25 mouse cellular contexts compared by ENCODE assay signal in genomic region chr2:55469141-55469540, GRCm38 (mm10). TPM values are rescaled to one million over a fixed set of nuclear protein-coding genes. Genes with fewer than 3 reads are reported as not detected.
DNase-seq lines count a peak whose midpoint lies in the region; ATAC-seq and TF ChIP-seq lines count a peak whose summit lies in the region.
"Had no signal": no experiment of that assay in that cellular context is flagged by ENCODE, and none has a peak within 500 bp of the region (broad histone marks: within the 10 kb centered on the region; RNA-seq: fewer than 3 reads in every experiment).

No protein-coding gene starts in this region.

- H3K36me3 ChIP-seq in forebrain, embryonic 13.5 days (ENCODE audit: poor library complexity, severe bottlenecking) = no peaks in the 10 kb centered on the region
- no peaks in the 10 kb centered on the region for H3K36me3 ChIP-seq in forebrain, embryonic 10.5 days (replicated peaks)
- H3K36me3 ChIP-seq in hindbrain, embryonic 14.5 days (replicated peaks; ENCODE audit: control insufficient read depth, insufficient read depth) = no peaks in the 10 kb centered on the region
- no peaks in the 10 kb centered on the region for H3K36me3 ChIP-seq in hindbrain, embryonic 13.5 days
- H3K36me3 ChIP-seq in lung, embryonic 14.5 days (ENCODE audit: insufficient read depth) = no peaks in the 10 kb centered on the region
- H3K36me3 ChIP-seq: hindbrain, embryonic 10.5 days; midbrain, embryonic 10.5 days had no signal

- no peak for TF ChIP-seq POLR2A in brain, embryonic 14.5 days (IDR thresholded peaks at IDR 0.05; ENCODE audit: borderline replicate concordance, extremely low read depth, insufficient read depth, insufficient read length, poor library complexity, severe bottlenecking)

- ATAC-seq in forebrain, embryonic 13.5 days = 0 out of 2 replicates have a peak, but pooled peaks have one; percentile 48
- no peak for ATAC-seq in hindbrain, embryonic 14.5 days (ENCODE audit: low FRiP score)
- no peak for ATAC-seq in hindbrain, embryonic 13.5 days (ENCODE audit: low FRiP score)
- ATAC-seq in lung, embryonic 14.5 days (ENCODE audit: insufficient read depth) = no peak
- ATAC-seq: intestine, postnatal 0 days had no signal

- no peaks in the 10 kb centered on the region for H3K27me3 ChIP-seq in forebrain, embryonic 13.5 days
- H3K27me3 ChIP-seq in forebrain, embryonic 10.5 days (ENCODE audit: poor library complexity, severe bottlenecking) = no peaks in the 10 kb centered on the region
- H3K27me3 ChIP-seq in hindbrain, embryonic 14.5 days (ENCODE audit: control insufficient read depth, insufficient read depth, low read length) = no peaks in the 10 kb centered on the region
- no peaks in the 10 kb centered on the region for H3K27me3 ChIP-seq in hindbrain, embryonic 13.5 days
- no peaks in the 10 kb centered on the region for H3K27me3 ChIP-seq in lung, embryonic 14.5 days (ENCODE audit: insufficient read depth, low read length)

- H3K4me1 ChIP-seq in forebrain, embryonic 13.5 days = no peaks in the 10 kb centered on the region
- H3K4me1 ChIP-seq in forebrain, embryonic 10.5 days = no peaks in the 10 kb centered on the region
- H3K4me1 ChIP-seq in hindbrain, embryonic 14.5 days (replicated peaks; ENCODE audit: control insufficient read depth, insufficient read depth, low read length) = no peaks in the 10 kb centered on the region
- no peaks in the 10 kb centered on the region for H3K4me1 ChIP-seq in hindbrain, embryonic 13.5 days (replicated peaks)
- no peaks in the 10 kb centered on the region for H3K4me1 ChIP-seq in lung, embryonic 14.5 days (ENCODE audit: insufficient read depth)
- H3K4me1 ChIP-seq: hindbrain, embryonic 10.5 days; midbrain, embryonic 10.5 days had no signal

- DNase-seq in forebrain, embryonic 10.5 days (ENCODE audit: extremely low spot score, low spot score) = no peak
- peak; percentile 26 for DNase-seq in hindbrain, embryonic 14.5 days (ENCODE audit: low spot score)
- DNase-seq in lung, embryonic 14.5 days = peak; percentile 1
- no peak for DNase-seq in lung, postnatal 14 days
- peak; percentile 81 for DNase-seq in brain, embryonic 14.5 days (ENCODE audit: low read depth)
- DNase-seq in testis, postnatal 10 days (ENCODE audit: low spot score) = no peak
- DNase-seq: adrenal gland, postnatal 14 days; cerebellum, adult 18-20 months; cerebellum, postnatal 10 days; gastrocnemius, postnatal 14 days; heart, postnatal 14 days; kidney, adult 9 months; kidney, postnatal 10 days; liver; lung, adult 2 months; right cerebral cortex, postnatal 4 days; thymus, adult 2 months; thymus, postnatal 36 days had no signal

- no peak overlapping the region for H3K9ac ChIP-seq in forebrain, embryonic 13.5 days
- no peak overlapping the region for H3K9ac ChIP-seq in hindbrain, embryonic 14.5 days
- H3K9ac ChIP-seq in hindbrain, embryonic 13.5 days = no peak overlapping the region
- no peak overlapping the region for H3K9ac ChIP-seq in lung, embryonic 14.5 days
- H3K9ac ChIP-seq: liver, embryonic 14.5 days had no signal

- no peaks in the 10 kb centered on the region for H3K9me3 ChIP-seq in forebrain, embryonic 13.5 days (replicated peaks)
- no peaks in the 10 kb centered on the region for H3K9me3 ChIP-seq in forebrain, embryonic 10.5 days
- no peaks in the 10 kb centered on the region for H3K9me3 ChIP-seq in hindbrain, embryonic 14.5 days (ENCODE audit: control insufficient read depth, low read length)
- H3K9me3 ChIP-seq in hindbrain, embryonic 13.5 days = no peaks in the 10 kb centered on the region
- no peaks in the 10 kb centered on the region for H3K9me3 ChIP-seq in lung, embryonic 14.5 days (ENCODE audit: low read depth, low read length)
- H3K9me3 ChIP-seq: hindbrain, embryonic 10.5 days; midbrain, embryonic 10.5 days had no signal

- TF ChIP-seq CTCF in lung, embryonic 14.5 days (IDR thresholded peaks at IDR 0.05; ENCODE audit: low read depth) = no peak
- no peak for TF ChIP-seq CTCF in brain, embryonic 14.5 days (IDR thresholded peaks at IDR 0.05; ENCODE audit: borderline replicate concordance, extremely low read depth, insufficient read depth, insufficient read length)

- 15% methylated on average over 2 of the region's 2 CpGs for whole genome bisulfite sequencing in forebrain, embryonic 13.5 days
- 61% methylated on average over 2 of the region's 2 CpGs for WGBS in forebrain, embryonic 10.5 days
- 49% methylated on average over 2 of the region's 2 CpGs for WGBS in hindbrain, embryonic 14.5 days
- 62% methylated on average over 2 of the region's 2 CpGs for WGBS in hindbrain, embryonic 13.5 days
- WGBS in lung, embryonic 14.5 days = 49% methylated on average over 2 of the region's 2 CpGs

- no peak overlapping the region for H3K27ac ChIP-seq in forebrain, embryonic 13.5 days
- H3K27ac ChIP-seq in forebrain, embryonic 10.5 days = no peak overlapping the region
- no peak overlapping the region for H3K27ac ChIP-seq in hindbrain, embryonic 14.5 days
- H3K27ac ChIP-seq in hindbrain, embryonic 13.5 days = no peak overlapping the region
- no peak overlapping the region for H3K27ac ChIP-seq in lung, embryonic 14.5 days (ENCODE audit: low read depth)
- H3K27ac ChIP-seq: hindbrain, embryonic 10.5 days; liver, embryonic 14.5 days; midbrain, embryonic 10.5 days; stomach, postnatal 0 days had no signal

- no peak overlapping the region for H3K4me2 ChIP-seq in forebrain, embryonic 13.5 days
- no peak overlapping the region for H3K4me2 ChIP-seq in hindbrain, embryonic 14.5 days (replicated peaks)
- no peak overlapping the region for H3K4me2 ChIP-seq in hindbrain, embryonic 13.5 days
- no peak overlapping the region for H3K4me2 ChIP-seq in lung, embryonic 14.5 days

- H3K4me3 ChIP-seq in forebrain, embryonic 13.5 days = no peak overlapping the region
- H3K4me3 ChIP-seq in forebrain, embryonic 10.5 days = no peak overlapping the region
- no peak overlapping the region for H3K4me3 ChIP-seq in hindbrain, embryonic 14.5 days (replicated peaks; ENCODE audit: low read length)
- H3K4me3 ChIP-seq in hindbrain, embryonic 13.5 days = no peak overlapping the region
- H3K4me3 ChIP-seq in lung, embryonic 14.5 days (ENCODE audit: low read depth, low read length) = no peak overlapping the region
- H3K4me3 ChIP-seq: hindbrain, embryonic 10.5 days; midbrain, embryonic 10.5 days had no signal

RNA-seq across cellular contexts. Expression of gene Kcnj3, which starts 33.4 kb away (rescaled TPM):
- polyA plus RNA-seq in forebrain, embryonic 13.5 days (2015; fragmentation: Nextera tagmentation; extraction: Ambion mirVana) = 2.2 and 2.5 TPM in 2 replicates
- polyA plus RNA-seq in forebrain, embryonic 10.5 days (2016; fragmentation: Nextera tagmentation; extraction: Ambion mirVana) = 0.20 and 0.41 TPM in 2 replicates
- polyA plus RNA-seq in hindbrain, embryonic 14.5 days (2014; fragmentation: Nextera tagmentation; extraction: Ambion mirVana) = 7.8 and 8.8 TPM in 2 replicates
- polyA plus RNA-seq in hindbrain, embryonic 13.5 days (2015; fragmentation: Nextera tagmentation; extraction: Ambion mirVana) = 3.9 and 5.1 TPM in 2 replicates
- polyA plus RNA-seq in lung, embryonic 14.5 days (2014; fragmentation: Nextera tagmentation; extraction: Ambion mirVana) = 0.08 and 0.37 TPM in 2 replicates
- polyA plus RNA-seq in brain, embryonic 14.5 days (2012; rRNA removed) = 5.2 and 8.6 TPM in 2 replicates

Comparison
In these comparisons a context has a peak if more than half of its experiments do, and no peak if none do; other contexts are left out.
1. DNase-seq: peak in hindbrain, embryonic 14.5 days (single experiment), lung, embryonic 14.5 days (single experiment) and brain, embryonic 14.5 days (single experiment); none in forebrain, embryonic 10.5 days (single experiment), lung, postnatal 14 days (single experiment) and testis, postnatal 10 days (single experiment).